Mouse (Mus musculus) intestine, embryonic 15.5 days (tissue): ENCODE measurements around the gene Cpne5. TPM values are rescaled to one million over a fixed set of nuclear protein-coding genes. Genes with fewer than 3 reads are reported as not detected.
"Not testable (repeated sequence)": the region's sequence is repeated elsewhere in the genome, so short reads cannot be mapped to it uniquely, and the experiment has no call there.

ENCODE experiments used
- ATAC-seq: fragments of 200-750 bp; cut with Nextera tagmentation; 2 replicates; pipeline ENCODE4 v1.8.0; 2017; ENCODE audit warnings: moderate TSS enrichment, moderate library complexity
- H3K27ac ChIP-seq: fragments of 300-500 bp; sonication (generic); 2 replicates; pipeline ENCODE4 v1.5.1; 2015; ENCODE audit warnings: mild to moderate bottlenecking, inconsistent platforms
- H3K27me3 ChIP-seq: fragments of 300-500 bp; sonication (generic); replicated peaks from 2 replicates; pipeline ENCODE4 v1.6.1; 2015; ENCODE audit warnings: inconsistent platforms
- H3K36me3 ChIP-seq: fragments of 300-500 bp; sonication (generic); 2 replicates; pipeline ENCODE4 v1.6.1; 2015; ENCODE audit warnings: inconsistent platforms
- H3K4me1 ChIP-seq: fragments of 300-500 bp; sonication (generic); replicated peaks from 2 replicates; pipeline ENCODE4 v1.6.1; 2015; ENCODE audit warnings: inconsistent platforms
- H3K4me2 ChIP-seq: fragments of 300-500 bp; sonication (generic); replicated peaks from 2 replicates; pipeline ENCODE4 v1.6.1; 2015; ENCODE audit warnings: mild to moderate bottlenecking, inconsistent platforms
- H3K4me3 ChIP-seq: fragments of 300-500 bp; sonication (generic); replicated peaks from 2 replicates; pipeline ENCODE4 v1.5.1; 2015; ENCODE audit warnings: inconsistent platforms
- H3K9ac ChIP-seq: fragments of 300-500 bp; sonication (generic); 2 replicates; pipeline ENCODE4 v1.6.1; 2015; ENCODE audit warnings: inconsistent platforms
- H3K9me3 ChIP-seq: fragments of 300-500 bp; sonication (generic); 2 replicates; pipeline ENCODE4 v1.6.1; 2016; ENCODE audit warnings: inconsistent platforms
- WGBS: fragments of 180-500 bp; shearing (Covaris S2); methylation state at CpG from one replicate; pipeline ENCODE4 v1.1.7; 2015; 5-methylcytosine and 5-hydroxymethylcytosine counted together
- polyA plus RNA-seq: library from polyadenylated mRNA; unstranded; fragments of >200 nt; fragmentation: Nextera tagmentation; extraction: Ambion mirVana; gene quantifications from 2 replicates; pipeline ENCODE4 v1.2.1, GENCODE M21; 2015

The Cpne5 gene
- polyA plus RNA-seq, 1 experiment from 2014 or later, result 8.3 TPM

DNA sequence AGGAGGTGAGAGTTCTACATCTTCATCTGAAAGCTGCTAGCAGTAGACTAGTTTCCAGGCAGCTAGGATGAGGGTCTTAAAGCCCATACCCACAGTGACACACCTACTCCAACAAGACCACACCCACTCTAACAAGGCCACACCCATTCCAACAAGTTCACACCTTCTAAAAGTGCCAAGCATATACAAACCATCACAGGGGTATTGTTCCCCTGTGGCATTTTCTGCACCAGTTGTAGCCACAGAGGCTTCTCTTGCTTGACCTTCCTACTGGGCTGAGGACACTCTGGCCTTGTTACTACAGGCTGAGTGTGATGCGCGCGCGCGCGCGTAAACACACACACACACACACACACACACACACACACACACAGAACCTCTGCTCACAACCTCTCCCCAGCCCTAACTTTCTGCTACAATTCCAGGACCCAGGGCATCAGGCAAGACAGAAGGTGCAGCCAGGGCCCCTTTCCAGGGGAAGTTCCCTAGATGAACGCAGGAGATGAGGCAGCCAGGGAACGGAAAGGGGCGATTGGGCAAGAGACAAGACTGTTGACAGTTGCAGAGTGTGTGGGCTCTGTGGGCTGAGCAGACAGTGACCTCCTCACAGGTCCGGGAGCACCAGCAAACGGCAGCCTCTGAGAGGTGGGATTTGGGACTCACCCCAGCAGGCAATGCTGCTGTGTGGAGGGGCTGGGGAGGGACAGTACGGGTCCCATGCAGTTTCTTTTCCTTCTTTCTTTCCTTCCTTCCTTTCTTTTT, 124.2 kb downstream of the Cpne5 start, which contains the start of gene Rab44:
Gene Rab44, plus strand, starts transcription at position 555 of the 762 bp plus-strand sequence.
- no peak for ATAC-seq
- WGBS, result 82% methylated on average over 13 of the region's 13 CpGs

DNA sequence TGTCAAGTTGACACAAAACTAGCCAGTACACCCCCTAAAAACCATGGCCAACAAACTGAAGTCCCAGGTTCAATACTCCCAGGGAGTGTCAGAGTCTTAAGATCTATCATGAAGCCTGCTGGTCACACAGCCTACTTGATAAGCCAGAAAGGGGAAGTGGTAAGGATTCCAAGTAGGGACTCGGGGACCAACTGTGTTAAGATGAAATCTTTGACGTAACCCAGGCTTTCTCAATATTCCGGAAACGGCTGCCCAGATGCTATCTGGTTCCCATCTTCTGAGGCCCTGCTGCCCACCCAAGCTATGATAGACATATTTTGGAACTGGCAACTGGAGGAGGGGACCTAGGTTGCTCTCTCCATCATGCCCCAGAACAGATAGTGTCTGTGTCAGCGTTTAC, 126.6 kb downstream of the Cpne5 start:
- 64% methylated on average over 5 of the region's 5 CpGs for WGBS
- Histone ChIP-seq H3K9ac (no peak overlapping the region), H3K36me3 (no peaks in the 10 kb centered on the region), H3K27ac (no peak overlapping the region), H3K4me1 (no peaks in the 10 kb centered on the region), H3K4me3 (no peak overlapping the region), H3K9me3 (no peaks in the 10 kb centered on the region), H3K4me2 (no peak overlapping the region), H3K27me3 (no peaks in the 10 kb centered on the region)
- ATAC-seq, result no peak

More for the DNA sequence above, 124.2 kb downstream of the Cpne5 start, which contains the start of gene Rab44:
- Histone ChIP-seq H3K4me3 (no peak within 1 kb of the TSS), H3K27me3 (no peaks in the 10 kb centered on the region), H3K4me1 (no peaks in the 10 kb centered on the region), H3K27ac (no peak within 1 kb of the TSS), H3K9me3 (no peaks in the 10 kb centered on the region), H3K4me2 (no peak within 1 kb of the TSS), H3K9ac (no peak within 1 kb of the TSS), H3K36me3 (no peaks in the 10 kb centered on the region)

DNA sequence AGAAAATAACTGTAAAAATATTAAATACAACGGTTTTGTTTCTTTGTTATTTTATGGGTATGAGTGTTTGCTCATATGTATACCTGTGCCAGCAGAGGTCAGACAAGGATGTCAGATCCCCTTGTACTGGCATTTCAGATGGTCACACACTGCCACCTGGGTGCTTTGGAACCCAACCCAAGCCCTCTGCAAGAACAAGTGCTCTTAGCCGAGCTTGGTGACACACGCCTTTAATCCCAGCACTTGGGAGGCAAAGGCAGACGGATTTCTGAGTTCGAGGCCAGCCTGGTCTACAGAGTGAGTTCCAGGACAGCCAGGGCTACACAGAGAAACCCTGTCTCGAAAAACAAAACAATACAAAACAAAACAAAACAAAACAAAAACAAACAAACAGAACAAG, 127.6 kb downstream of the Cpne5 start:
- H3K4me2 ChIP-seq, ATAC-seq, H3K27me3 ChIP-seq, H3K36me3 ChIP-seq, H3K4me1 ChIP-seq, H3K4me3 ChIP-seq, H3K9me3 ChIP-seq, H3K9ac ChIP-seq, H3K27ac ChIP-seq: not testable (repeated sequence)
- 85% methylated on average over 6 of the region's 6 CpGs for WGBS

Other genes with a start within 250 kb of the Cpne5 start
- 90.0 and 90.7 TPM in 2 replicates for gene Stk38, start 230.2 kb downstream of the Cpne5 start, polyA plus RNA-seq
- gene Srsf3, start 205.5 kb downstream of the Cpne5 start, polyA plus RNA-seq, result 485 and 544 TPM in 2 replicates
- gene Cdkn1a, start 147.2 kb downstream of the Cpne5 start, polyA plus RNA-seq, result 92.2 and 98.3 TPM in 2 replicates
- 0.53 and 0.61 TPM in 2 replicates for gene Rab44, start 124.0 kb downstream of the Cpne5 start, polyA plus RNA-seq
- 154 and 157 TPM in 2 replicates for gene Ppil1, start 26.0 kb upstream of the Cpne5 start, polyA plus RNA-seq
- gene BC004004, start 30.6 kb upstream of the Cpne5 start, polyA plus RNA-seq, result 78.3 and 83.5 TPM in 2 replicates
- gene Pi16, start 79.5 kb upstream of the Cpne5 start, polyA plus RNA-seq, result 0.72 and 0.98 TPM in 2 replicates
- gene Mtch1, start 109.8 kb upstream of the Cpne5 start, polyA plus RNA-seq, result 235 and 275 TPM in 2 replicates
- 10.5 and 12.3 TPM in 2 replicates for gene Fgd2, start 122.7 kb upstream of the Cpne5 start, polyA plus RNA-seq